Mouse (Mus musculus) kidney, adult 8-10 months (tissue): ENCODE results near the gene Lrrc1.

Experiments
- DNase-seq, 2 experiments: peaks; one replicate each; pipeline ENCODE4 v3.0.0; 2022

The Lrrc1 gene

GRCm38 (mm10) chr9:77420200-77420585, 124.5 kb downstream of the Lrrc1 start:
- no peak for DNase-seq

- DNase-seq: no peak
Observed at GRCm38 (mm10) chr9:77419501-77420199, 125.0 kb downstream of the Lrrc1 start.

- no peak for DNase-seq
Observed at GRCm38 (mm10) chr9:77418800-77419199, 125.9 kb downstream of the Lrrc1 start.

- no peak for DNase-seq
Observed at GRCm38 (mm10) chr9:77416486-77416885, 128.2 kb downstream of the Lrrc1 start.

- DNase-seq: no peak
Observed at GRCm38 (mm10) chr9:77416002-77416401, 128.7 kb downstream of the Lrrc1 start.

- DNase-seq: no peak
Observed at GRCm38 (mm10) chr9:77411830-77412425, 132.7 kb downstream of the Lrrc1 start.

- no peak for DNase-seq
Observed at GRCm38 (mm10) chr9:77410968-77411367, 133.7 kb downstream of the Lrrc1 start.

- DNase-seq: no peak
Observed at GRCm38 (mm10) chr9:77410524-77410923, 134.1 kb downstream of the Lrrc1 start.

GRCm38 (mm10) chr9:77408053-77408603, 136.5 kb downstream of the Lrrc1 start:
- DNase-seq: no peak

- DNase-seq: peak in 1 of 2 experiments; percentile 63
Observed at GRCm38 (mm10) chr9:77406906-77407305, 137.8 kb downstream of the Lrrc1 start.

GRCm38 (mm10) chr9:77404458-77404857, 140.2 kb downstream of the Lrrc1 start:
- DNase-seq: no peak

GRCm38 (mm10) chr9:77403961-77404360, 140.7 kb downstream of the Lrrc1 start:
- DNase-seq: no peak

- no peak for DNase-seq
Observed at GRCm38 (mm10) chr9:77402971-77403370, 141.7 kb downstream of the Lrrc1 start.

- DNase-seq: no peak
Observed at GRCm38 (mm10) chr9:77399801-77400200, 144.9 kb downstream of the Lrrc1 start.

GRCm38 (mm10) chr9:77398856-77399631, 145.6 kb downstream of the Lrrc1 start:
- DNase-seq: no peak

GRCm38 (mm10) chr9:77397027-77397426, 147.6 kb downstream of the Lrrc1 start:
- no peak for DNase-seq

- DNase-seq: no peak
Observed at GRCm38 (mm10) chr9:77391248-77391647, 153.4 kb downstream of the Lrrc1 start.

- DNase-seq: no peak
Observed at GRCm38 (mm10) chr9:77388956-77389355, 155.7 kb downstream of the Lrrc1 start.

GRCm38 (mm10) chr9:77386751-77387150, 157.9 kb downstream of the Lrrc1 start:
- no peak for DNase-seq

GRCm38 (mm10) chr9:77385611-77386010, 159.1 kb downstream of the Lrrc1 start:
- no peak for DNase-seq

GRCm38 (mm10) chr9:77384651-77385050, 160.0 kb downstream of the Lrrc1 start:
- peak; percentile 42 to 47 for DNase-seq

- no peak for DNase-seq
Observed at GRCm38 (mm10) chr9:77383951-77384350, 160.7 kb downstream of the Lrrc1 start.

GRCm38 (mm10) chr9:77382514-77382913, 162.2 kb downstream of the Lrrc1 start:
- no peak for DNase-seq

GRCm38 (mm10) chr9:77381565-77381964, 163.1 kb downstream of the Lrrc1 start:
- DNase-seq: peak; percentile 47 to 83
